Mouse (Mus musculus): Measurements from ENCODE around the gene Olfr132. TPM values are rescaled to one million over a fixed set of nuclear protein-coding genes. Genes with fewer than 3 reads are reported as not detected.
"Not testable (repeated sequence)": the region's sequence is repeated elsewhere in the genome, so short reads cannot be mapped to it uniquely, and the experiment has no call there.

Olfr132 gene
- not detected in 2 replicates for polyA plus RNA-seq (2012; ENCODE audit: insufficient read depth, insufficient read length, missing spikeins)

DNA sequence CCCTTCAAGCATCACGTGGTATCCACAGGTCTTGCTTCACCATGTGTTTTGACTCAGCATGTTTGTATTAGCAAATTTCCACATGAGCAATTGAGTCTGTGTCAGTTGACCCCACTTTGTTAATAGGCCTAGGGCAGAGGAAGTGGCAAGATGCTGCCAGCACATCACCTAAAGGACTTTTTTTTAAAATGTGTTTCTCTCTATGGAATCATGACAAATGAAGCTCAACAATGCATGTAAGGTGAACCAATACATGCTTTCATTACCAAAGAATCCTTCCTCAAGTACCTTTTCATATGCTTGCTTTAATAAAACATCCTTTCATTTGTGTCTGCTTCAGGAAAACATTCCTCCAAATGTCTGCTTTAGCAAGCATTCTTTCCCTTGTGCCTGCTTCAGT lies at the start of gene Olfr132:
TSS of gene Olfr132 (minus strand) at position 101 of the 400 bp plus-strand sequence.
- Histone ChIP-seq H3K4me3 (ENCODE audit: insufficient read depth, low read length) (no peak within 1 kb of the TSS), H3K4me1 (ENCODE audit: control insufficient read depth, insufficient read depth, low read length) (no peaks in the 10 kb centered on the region)

DNA sequence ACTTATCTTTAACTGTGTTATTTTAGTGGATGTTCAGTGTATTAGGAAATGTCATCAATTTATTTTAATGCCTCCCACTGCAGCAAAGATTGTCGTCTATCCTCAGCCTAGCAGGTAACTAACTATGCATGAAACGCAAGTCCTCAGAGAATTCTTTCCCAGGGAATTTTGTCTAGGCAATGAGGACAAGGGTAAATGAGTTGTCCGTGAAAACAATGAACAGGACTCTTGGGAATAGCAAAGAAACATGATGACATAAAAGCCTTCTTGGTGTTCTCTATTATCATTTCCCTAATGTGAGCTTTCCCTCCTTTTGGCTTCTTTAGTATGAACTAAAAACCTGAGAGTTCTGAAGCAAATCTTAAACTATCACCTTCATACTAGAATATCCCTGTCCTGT lies 36.8 kb upstream of the Olfr132 start, which contains the start of gene Olfr134:
TSS of gene Olfr134 (plus strand) at position 301 of the 400 bp plus-strand sequence.
- no peak within 1 kb of the TSS for H3K4me3 ChIP-seq (ENCODE audit: insufficient read depth, low read length)
- H3K27ac ChIP-seq (ENCODE audit: insufficient read depth, low read depth, low read length): no peak within 1 kb of the TSS
- TF ChIP-seq POLR2A (IDR thresholded peaks at IDR 0.05; ENCODE audit: borderline replicate concordance, low read depth, low read length) (no peak), CTCF (IDR thresholded peaks at IDR 0.05; ENCODE audit: low read depth, low read length) (no peak)
- no peaks in the 10 kb centered on the region for H3K4me1 ChIP-seq (ENCODE audit: control insufficient read depth, insufficient read depth, low read length)

More for the DNA sequence above, at the start of gene Olfr132:
- H3K27ac ChIP-seq (ENCODE audit: insufficient read depth, low read depth, low read length): no peak within 1 kb of the TSS
- TF ChIP-seq CTCF (IDR thresholded peaks at IDR 0.05; ENCODE audit: low read depth, low read length) (no peak), POLR2A (IDR thresholded peaks at IDR 0.05; ENCODE audit: borderline replicate concordance, low read depth, low read length) (no peak)

DNA sequence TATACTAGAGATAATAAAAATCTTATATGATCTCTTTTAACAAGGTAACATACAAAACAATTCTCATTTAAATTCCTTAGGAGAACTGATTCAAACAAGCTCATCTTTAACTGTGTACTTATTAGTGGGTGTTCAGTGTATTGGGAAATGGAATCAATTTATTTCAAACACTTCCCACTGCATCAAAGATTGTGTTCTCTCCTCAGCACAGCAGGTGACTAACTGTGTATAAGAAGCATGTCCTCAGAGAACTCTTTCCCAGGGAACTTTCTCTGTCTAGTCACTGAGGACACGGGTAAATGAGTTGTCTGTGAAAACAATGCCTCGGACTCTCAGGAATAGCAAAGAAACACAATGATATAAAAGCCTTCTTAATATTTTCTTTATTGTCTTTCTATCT lies 10.7 kb upstream of the Olfr132 start, which contains the start of gene Olfr133:
TSS of gene Olfr133 (plus strand) at position 301 of the 400 bp plus-strand sequence.
- Histone ChIP-seq H3K27ac (ENCODE audit: insufficient read depth, low read depth, low read length) (no peak within 1 kb of the TSS), H3K4me3 (ENCODE audit: insufficient read depth, low read length) (no peak within 1 kb of the TSS), H3K4me1 (ENCODE audit: control insufficient read depth, insufficient read depth, low read length) (no peaks in the 10 kb centered on the region)
- TF ChIP-seq POLR2A (IDR thresholded peaks at IDR 0.05; ENCODE audit: borderline replicate concordance, low read depth, low read length) (no peak), CTCF (IDR thresholded peaks at IDR 0.05; ENCODE audit: low read depth, low read length) (no peak)

DNA sequence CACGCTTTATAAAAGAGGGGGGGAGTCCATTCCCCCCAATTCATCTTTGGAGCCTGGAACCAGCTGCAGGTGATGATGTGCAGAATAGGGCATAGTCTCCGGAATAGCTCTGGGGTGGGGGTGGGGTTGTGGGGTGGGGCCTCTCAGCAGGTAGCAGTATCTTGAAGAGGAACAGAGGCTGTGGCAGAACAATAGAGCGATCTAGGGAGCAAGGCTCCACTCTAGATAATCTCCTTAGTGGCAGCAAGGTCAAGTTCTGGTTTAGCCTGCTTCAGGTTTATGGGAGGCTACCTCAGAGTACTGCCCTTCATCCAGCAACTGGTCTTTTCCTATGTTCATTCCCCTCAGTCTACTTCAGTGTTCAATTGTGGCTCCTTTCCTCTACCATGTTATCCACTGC lies 9.0 kb downstream of the Olfr132 start:
- not testable (repeated sequence) for H3K4me1 ChIP-seq (ENCODE audit: control insufficient read depth, insufficient read depth, low read length); H3K27ac ChIP-seq (ENCODE audit: insufficient read depth, low read depth, low read length); H3K4me3 ChIP-seq (ENCODE audit: insufficient read depth, low read length)

DNA sequence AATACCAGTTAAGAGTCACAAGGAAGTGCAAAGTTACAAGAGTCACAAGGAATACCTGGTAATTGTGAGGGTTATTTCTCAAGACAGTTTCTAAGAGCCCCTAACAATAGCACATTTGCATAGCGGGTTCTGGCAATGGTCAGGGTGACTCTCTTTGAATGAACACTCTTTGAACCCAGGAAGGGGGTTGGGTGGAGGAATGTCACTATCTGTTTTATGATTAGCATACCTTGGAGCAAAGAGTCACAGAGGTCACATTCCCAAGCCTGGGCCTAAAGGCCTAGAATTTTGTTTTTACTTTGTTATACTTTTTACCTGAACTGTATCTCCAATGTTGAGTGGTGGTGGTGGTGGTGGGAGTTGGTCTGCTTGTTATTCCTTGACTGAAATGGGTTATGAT lies 10.1 kb downstream of the Olfr132 start:
- H3K4me1 ChIP-seq (ENCODE audit: control insufficient read depth, insufficient read depth, low read length); H3K27ac ChIP-seq (ENCODE audit: insufficient read depth, low read depth, low read length); H3K4me3 ChIP-seq (ENCODE audit: insufficient read depth, low read length): not testable (repeated sequence)

DNA sequence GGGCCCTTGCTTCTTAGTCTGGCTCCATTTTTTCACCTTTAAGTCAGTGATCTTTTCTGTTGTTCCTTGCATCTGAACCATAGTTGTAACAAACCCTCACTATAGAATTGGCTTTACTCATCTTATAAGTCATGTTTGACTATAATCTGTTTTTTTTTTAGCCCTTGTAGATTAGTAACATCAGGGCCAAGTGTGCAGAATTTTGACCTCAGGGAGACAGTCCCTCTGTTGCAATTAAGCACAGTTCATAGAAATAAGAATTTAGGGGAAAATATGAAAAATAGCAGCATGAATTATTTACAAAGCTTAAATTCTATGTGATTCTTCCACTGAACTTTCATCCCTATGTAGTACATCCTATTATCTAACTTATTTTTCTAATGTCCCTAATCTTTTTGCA lies 45.7 kb downstream of the Olfr132 start, which contains the start of gene Olfr131:
TSS of gene Olfr131 (minus strand) at position 101 of the 400 bp plus-strand sequence.
- Histone ChIP-seq H3K27ac (ENCODE audit: insufficient read depth, low read depth, low read length) (no peak within 1 kb of the TSS), H3K4me3 (ENCODE audit: insufficient read depth, low read length) (no peak within 1 kb of the TSS), H3K4me1 (ENCODE audit: control insufficient read depth, insufficient read depth, low read length) (no peaks in the 10 kb centered on the region)
- TF ChIP-seq CTCF (IDR thresholded peaks at IDR 0.05; ENCODE audit: low read depth, low read length): no peak
- no peak for TF ChIP-seq POLR2A (IDR thresholded peaks at IDR 0.05; ENCODE audit: borderline replicate concordance, low read depth, low read length)

DNA sequence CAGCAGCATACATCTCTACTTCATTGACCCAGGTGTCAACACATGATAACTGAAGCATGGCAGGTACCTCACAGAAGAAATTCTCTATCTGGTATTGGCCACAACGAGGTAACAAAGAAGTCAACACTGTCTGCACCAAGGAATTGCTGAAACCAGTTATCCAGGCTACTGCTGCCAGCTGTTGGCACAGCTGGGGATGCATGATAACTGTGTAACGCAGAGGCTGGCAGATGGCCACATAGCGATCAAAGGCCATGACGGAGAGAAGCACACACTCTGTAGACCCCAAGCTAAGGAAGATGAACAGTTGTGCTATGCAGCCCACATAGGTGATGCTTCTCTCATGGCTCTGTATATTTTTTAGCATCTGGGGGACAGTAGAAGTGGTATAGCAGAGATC lies 52.0 kb downstream of the Olfr132 start:
- no peak for TF ChIP-seq CTCF (IDR thresholded peaks at IDR 0.05; ENCODE audit: low read depth, low read length)
- no peak overlapping the region for H3K27ac ChIP-seq (ENCODE audit: insufficient read depth, low read depth, low read length)
- no peaks in the 10 kb centered on the region for H3K4me1 ChIP-seq (ENCODE audit: control insufficient read depth, insufficient read depth, low read length)
- H3K4me3 ChIP-seq (ENCODE audit: insufficient read depth, low read length): no peak overlapping the region

Other genes starting within 250 kb of the Olfr132 start
- gene Olfr127, start 234.1 kb downstream of the Olfr132 start, polyA plus RNA-seq (2012; ENCODE audit: insufficient read depth, insufficient read length, missing spikeins): not detected in 2 replicates
- not detected in 2 replicates for gene Olfr128, start 214.0 kb downstream of the Olfr132 start, polyA plus RNA-seq (2012; ENCODE audit: insufficient read depth, insufficient read length, missing spikeins)
- not detected in 2 replicates for gene Olfr761, start 181.4 kb downstream of the Olfr132 start, polyA plus RNA-seq (2012; ENCODE audit: insufficient read depth, insufficient read length, missing spikeins)
- gene Olfr129, start 74.4 kb downstream of the Olfr132 start, polyA plus RNA-seq (2012; ENCODE audit: insufficient read depth, insufficient read length, missing spikeins): not detected in 2 replicates
- not detected in 2 replicates for gene Olfr130, start 70.6 kb downstream of the Olfr132 start, polyA plus RNA-seq (2012; ENCODE audit: insufficient read depth, insufficient read length, missing spikeins)
- gene Olfr131, start 45.8 kb downstream of the Olfr132 start, polyA plus RNA-seq (2012; ENCODE audit: insufficient read depth, insufficient read length, missing spikeins): not detected in 2 replicates
- not detected in 2 replicates for gene Olfr133, start 10.8 kb upstream of the Olfr132 start, polyA plus RNA-seq (2012; ENCODE audit: insufficient read depth, insufficient read length, missing spikeins)
- not detected in 2 replicates for gene Olfr134, start 36.9 kb upstream of the Olfr132 start, polyA plus RNA-seq (2012; ENCODE audit: insufficient read depth, insufficient read length, missing spikeins)
- gene Olfr135, start 69.8 kb upstream of the Olfr132 start, polyA plus RNA-seq (2012; ENCODE audit: insufficient read depth, insufficient read length, missing spikeins): not detected in 2 replicates
- gene Olfr138, start 126.5 kb upstream of the Olfr132 start, polyA plus RNA-seq (2012; ENCODE audit: insufficient read depth, insufficient read length, missing spikeins): not detected in 2 replicates
- gene Olfr137, start 173.0 kb upstream of the Olfr132 start, polyA plus RNA-seq (2012; ENCODE audit: insufficient read depth, insufficient read length, missing spikeins): not detected in 2 replicates
- gene Olfr136, start 195.3 kb upstream of the Olfr132 start, polyA plus RNA-seq (2012; ENCODE audit: insufficient read depth, insufficient read length, missing spikeins): not detected in 2 replicates